Mouse (Mus musculus): Measurements from ENCODE around the gene Sema5b. TPM values are rescaled to one million over a fixed set of nuclear protein-coding genes. Genes with fewer than 3 reads are reported as not detected.

Sema5b gene
- total RNA-seq, 4 experiments from 2014 or later: 10.6 to 18.1 (median 14.0) TPM

DNA sequence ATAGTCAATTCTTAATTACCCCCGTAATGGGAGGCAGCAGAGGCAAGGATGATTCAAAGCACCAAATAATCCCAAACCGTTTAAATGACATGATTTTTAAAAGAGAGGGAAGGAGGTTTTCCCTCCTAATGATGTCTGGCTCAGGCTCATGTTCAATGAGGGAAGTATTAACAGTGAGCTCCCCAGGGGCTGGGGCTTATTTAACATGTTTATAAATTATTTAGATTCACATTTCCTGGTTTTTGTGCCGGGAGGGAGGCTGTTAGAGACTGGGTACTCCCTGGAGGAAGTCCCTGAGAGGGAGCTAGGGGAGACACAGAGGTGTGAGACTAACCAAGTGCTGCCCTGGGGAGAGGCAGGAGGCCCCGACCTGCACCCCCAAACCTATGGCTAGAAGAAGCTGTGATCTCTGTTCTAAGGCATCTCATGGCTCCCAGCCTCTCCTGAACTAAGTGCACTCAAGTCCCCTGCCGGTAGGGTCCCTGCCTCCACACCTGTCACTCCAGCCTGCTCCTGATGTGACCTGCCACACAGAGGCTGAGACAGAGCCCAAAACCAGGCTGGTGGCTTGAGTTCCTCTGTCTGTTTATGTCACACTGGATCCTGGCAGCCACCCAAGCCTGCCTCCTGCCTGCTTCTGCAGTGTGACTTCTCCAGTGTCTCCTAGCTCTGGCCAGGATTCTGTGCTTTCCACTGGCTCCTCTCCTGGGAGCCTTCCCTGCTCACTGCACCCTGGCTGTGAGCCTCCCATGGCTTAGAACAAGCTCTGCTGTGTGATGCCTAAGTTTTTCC, 51.5 kb downstream of the Sema5b start:
- no peak for DNase-seq (ENCODE audit: low spot score in 2 of 2)

DNA sequence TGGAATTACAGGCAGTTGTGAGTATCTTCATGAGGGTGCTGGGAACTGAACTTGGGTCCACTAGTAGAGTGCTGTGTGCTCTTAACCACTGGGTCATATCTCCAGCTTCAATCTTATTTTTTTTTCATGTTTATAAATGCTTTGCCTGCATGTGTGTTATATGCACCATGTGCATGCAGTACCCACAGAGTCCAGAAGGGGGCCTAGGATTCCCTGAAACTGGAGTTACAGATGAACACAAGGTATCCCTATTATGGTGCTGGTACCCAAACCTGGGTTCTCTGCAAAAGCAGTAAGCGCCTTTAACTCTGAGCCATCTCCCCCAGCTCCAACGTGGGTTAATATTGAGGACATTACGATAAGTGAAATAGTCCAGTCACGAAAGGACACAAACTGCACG, 52.5 kb downstream of the Sema5b start:
- no peak for DNase-seq (ENCODE audit: low spot score in 2 of 2)

DNA sequence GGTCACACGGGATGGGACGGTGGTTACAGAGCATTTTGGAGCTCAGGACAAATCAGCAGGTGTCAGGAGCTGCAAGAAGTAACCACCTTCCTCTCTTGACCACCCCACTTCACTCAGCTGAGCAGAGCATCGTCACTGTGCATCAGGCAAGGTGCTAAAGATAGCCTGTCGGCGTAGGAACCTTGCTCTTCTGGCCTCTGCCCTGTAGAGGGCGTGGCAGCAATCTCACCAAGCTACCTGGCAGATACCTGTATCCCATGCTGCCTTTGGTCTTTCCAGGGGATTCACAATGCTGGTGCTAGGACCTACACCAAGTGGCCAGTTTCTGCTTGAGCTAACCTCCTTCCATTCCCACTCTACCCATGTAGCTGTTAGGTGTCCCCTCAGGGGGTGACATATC, 55.3 kb downstream of the Sema5b start:
- DNase-seq (ENCODE audit: low spot score in 2 of 2): no peak

DNA sequence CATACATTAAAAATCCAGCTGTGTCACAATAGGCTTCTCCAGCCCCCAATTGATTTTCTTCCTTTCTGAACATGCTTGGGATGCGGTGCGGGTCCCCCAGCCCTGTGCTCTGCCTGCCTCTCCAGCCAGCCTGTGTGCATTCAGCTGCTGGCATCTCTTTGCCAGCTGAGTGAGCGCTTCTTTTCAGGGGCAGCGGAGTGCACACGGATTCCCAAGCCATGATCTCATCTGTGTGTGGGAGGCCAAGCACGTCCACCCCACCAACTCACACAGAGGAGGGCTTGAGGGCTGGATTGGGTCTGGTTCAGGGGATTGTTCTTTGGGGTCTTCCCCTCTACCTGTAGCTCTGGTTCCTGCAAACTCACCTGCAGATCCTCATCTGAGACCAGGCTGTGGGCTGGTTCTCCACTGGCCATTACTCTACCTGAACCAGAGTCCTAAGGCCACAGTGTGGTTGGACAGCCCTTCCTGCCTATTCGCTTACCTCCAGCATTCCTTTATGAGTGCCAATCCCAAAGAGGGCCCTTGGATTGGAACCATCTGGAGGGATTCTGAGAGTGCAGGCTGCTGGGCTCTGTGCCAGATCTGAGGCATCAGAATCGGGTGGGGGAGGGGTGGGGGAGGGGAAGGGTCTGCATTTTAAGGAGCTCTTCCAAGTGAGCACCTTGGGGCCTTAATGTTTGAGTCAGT, 55.9 kb downstream of the Sema5b start:
- no peak for DNase-seq (ENCODE audit: low spot score in 2 of 2)

DNA sequence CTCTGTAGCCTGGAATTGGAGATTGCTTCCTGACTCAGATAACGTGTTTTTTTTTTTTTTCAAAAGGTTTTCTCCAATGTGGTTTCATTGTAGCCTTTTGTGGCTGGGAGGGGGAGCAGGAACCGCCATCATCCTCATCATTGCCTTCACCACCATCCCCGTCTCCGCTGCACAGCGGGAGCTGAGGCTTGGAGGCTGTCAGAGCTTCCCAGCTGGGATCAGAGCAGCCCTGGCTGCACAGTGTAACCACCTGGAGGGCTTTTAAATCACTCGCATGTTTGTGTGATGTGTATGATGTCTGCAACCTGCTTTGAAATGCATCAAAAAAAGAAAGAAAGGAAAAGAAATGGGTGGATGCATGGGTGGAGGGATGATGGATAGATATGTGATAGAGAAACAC, 57.0 kb downstream of the Sema5b start:
- no peak for DNase-seq (ENCODE audit: low spot score in 2 of 2)

DNA sequence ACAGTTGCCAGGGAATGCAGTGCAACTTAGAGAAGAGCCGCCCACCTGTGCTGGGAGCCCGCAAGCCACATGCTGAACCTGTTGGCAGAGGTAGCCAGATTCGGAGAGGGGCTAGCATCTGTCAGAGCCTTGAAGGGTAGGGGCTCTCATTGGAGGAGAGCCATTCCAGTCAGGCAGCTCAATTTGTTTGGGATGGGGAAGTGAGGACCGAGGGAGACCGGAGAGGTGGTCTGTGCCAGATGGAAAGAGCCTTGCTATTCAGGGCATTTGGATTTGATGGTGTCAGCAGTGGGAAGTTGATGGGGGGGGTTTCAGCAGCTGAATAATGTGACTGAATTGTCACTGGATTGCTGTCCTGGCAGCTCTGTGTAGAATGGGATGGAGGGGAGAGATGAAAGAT, 57.9 kb downstream of the Sema5b start:
- DNase-seq (ENCODE audit: low spot score in 2 of 2): no peak

DNA sequence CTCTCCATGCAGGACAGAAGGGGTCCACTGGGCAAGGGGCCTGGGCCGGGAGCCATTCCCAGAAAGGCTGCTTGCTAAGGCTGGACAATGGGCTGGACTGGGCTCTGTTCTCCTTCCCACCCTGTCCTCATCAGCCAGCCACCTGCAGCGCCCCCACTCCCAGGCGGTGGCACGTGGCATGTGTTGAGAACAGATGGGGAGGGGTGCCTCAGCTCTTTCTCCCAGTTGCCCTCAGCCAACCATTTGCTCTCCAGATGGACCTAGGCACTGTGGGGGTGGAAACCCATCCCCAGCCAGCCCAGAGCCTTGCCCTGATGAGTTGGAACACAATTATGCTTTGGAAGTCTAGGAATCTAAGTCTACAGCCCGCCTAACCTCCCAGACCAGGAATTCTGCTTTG, 59.3 kb downstream of the Sema5b start:
- DNase-seq (ENCODE audit: low spot score in 2 of 2): no peak

DNA sequence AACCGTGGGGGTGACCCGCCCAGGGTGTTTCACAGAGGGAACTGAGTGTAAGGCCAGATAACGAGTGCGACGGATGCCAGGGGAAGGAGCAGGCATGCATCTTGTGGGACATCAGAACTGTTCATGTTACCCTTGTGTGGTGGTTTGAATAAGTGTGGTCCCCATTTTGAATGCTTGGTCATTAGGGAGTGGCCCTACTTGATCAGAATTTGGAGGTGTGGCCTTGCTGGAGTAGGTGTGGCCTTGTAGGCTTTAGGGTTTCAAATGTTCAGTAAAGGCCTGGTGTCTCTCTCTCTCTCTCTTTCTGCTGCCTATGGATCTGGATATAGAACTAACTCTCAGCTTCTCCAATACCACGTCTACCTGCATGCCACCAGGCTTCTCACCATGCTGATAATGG, 60.5 kb downstream of the Sema5b start:
- DNase-seq (ENCODE audit: low spot score in 2 of 2): no peak

DNA sequence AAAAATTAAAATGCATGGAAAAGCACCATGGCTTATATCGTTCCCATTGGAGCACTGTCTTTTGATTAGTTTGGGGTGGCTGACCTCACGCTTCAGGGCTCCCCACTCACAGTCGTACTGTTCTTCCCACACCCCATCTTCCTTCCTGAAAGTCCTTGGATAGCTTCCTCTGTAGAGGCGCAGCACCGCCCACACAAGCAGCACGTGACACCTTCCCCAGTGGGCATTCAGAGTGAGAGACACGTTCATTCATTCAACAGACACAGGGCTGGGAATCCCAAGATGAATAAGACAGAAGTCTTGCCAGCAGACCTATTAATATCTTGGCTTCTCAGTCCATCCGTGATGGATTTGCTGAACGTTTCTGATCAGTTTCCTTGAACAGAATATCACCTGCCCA, 61.6 kb downstream of the Sema5b start:
- DNase-seq (ENCODE audit: low spot score in 2 of 2): no peak

DNA sequence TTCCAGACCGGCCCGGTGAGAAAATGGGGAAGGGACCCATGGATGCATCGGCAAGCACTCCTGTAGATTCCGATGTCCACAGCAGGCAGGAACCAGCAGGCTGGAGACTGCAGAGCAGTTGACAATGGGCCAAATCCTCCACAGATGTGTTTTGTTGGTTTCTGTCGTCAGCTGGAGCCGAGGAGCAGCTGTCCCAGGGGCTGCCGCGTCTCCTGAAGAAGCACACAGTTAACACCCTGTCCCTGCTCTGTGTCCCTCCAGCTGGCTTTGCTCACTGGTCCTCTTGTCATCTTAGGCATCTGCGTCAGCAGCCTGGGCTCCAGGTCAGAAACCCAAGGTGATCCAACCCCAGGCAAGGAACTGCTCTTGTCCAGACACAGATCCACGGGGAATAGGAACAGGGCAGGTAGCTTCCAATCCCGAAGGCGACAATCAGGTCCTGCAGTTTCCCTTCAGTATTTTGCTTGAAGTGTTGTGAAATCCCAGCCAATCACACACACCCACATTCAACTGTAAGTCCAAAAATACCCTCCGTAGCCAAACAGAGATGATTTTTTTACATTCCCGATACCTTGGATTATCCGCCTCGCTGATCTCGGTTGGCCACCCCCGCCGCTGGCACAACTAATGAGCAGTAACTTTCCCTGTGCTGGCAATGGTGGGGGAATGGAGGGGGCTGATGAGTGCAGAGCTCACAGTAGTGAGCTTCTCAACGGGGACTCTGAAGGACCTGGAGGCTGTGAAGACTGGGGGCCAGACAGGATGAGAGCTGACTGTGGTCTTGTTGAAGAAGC, 63.0 kb downstream of the Sema5b start:
- peak in 1 of 2 experiments; percentile 26 for DNase-seq (ENCODE audit: low spot score in 2 of 2)

DNA sequence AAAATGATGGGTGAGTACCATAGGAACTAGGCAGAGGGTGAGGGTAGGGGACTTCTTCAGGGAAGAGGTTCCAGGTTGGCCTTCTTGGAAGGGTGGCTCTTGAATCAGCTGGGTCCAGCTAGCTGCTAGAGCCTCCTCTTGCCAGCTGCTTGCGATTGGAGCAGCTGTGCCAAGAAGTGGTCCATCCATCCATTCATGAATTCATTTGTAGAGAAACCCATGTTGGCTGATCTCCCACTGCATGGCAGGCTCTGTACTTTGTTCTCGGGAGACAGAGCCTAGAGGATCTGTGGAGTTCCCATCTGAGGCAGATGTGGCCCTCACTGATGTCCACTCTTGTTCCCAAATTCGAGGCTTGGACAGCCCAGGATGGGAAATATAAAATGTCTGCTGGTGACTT, 66.3 kb downstream of the Sema5b start:
- no peak for DNase-seq (ENCODE audit: low spot score in 2 of 2)

DNA sequence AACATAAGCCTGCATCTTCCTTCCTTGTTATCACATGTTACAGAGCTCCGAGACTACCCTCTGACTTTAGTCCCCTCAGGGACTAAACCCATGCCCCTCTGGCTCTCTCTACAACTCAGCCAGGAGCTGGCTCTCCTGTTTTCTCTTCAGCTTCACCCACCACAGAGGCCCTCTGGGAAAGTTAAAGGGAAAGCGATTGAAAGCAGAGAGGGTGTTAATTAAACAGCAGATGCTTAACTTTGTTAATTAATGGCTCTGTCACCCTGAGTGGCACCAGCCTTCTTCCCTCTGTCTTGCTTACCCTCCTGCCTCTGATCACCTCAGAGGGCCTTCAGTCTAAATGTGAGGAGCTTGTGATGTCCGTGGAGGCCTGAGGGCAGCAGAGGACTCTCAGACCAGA, 67.3 kb downstream of the Sema5b start:
- no peak for DNase-seq (ENCODE audit: low spot score in 2 of 2)

DNA sequence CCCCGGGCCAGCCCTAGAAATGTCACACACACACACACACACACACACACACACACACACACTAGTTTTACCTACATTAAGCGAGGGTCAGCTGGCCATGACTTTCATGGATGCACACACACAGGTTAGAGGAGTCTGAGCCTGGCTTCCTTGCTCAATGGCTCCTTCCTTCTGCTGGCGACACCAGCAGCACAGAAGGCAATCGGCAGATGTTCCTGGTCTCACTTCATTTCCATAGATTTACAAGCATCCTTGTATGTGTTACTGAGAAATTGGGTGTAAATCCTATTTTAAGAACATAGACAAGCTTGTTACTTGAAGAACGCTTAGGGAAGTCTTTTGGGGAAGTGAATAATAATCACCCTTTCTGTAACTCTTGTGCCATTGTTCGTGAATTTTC, 68.6 kb downstream of the Sema5b start:
- DNase-seq (ENCODE audit: low spot score in 2 of 2): no peak

DNA sequence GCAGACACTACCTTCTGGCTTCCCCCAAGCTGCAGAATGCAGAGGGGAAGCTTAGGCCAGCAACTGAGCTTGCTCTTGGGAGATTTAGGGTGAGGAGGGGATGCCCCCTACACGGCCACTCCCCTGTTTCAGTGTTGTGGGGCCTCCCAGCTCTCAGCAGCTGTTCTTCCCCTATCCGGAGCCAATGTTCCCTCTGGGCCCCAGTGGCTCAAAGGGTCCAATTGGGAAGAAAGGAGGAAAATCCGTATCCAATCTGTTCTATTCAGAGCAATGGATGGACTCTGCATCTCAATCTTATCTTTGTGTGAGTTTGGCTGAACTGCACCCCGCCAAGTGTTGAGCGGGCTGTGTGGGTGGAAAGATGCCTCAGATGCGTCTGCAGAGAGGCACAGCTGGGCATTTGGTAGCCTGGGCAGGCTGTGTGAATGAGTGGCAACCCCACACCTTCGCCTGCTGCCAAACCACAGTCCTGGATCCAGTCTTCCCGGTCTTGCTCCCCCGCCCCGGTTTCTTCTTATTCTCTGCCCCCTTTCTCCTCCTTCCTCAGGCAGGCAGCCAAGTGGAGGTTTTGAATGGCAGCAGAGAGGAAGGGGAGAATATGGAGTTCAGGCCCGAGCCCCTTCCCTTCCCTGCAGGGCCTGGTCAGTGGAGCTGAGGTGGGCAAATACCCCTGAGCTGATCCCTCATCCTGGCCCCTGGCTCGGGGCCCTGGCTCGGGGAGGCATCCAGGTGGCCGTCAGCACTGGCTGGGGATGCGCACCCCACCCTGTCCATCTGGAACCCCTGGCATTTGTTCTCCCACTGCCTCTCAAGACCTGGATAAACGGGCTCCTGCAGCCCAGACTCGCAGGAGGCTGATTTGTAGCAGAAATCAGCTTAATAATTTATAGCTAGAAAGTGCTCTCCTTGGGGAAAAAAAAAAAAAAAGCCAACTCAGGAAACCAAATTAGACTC, 73.2 kb downstream of the Sema5b start:
- peak in 1 of 2 experiments; percentile 27 for DNase-seq (ENCODE audit: low spot score in 2 of 2)

DNA sequence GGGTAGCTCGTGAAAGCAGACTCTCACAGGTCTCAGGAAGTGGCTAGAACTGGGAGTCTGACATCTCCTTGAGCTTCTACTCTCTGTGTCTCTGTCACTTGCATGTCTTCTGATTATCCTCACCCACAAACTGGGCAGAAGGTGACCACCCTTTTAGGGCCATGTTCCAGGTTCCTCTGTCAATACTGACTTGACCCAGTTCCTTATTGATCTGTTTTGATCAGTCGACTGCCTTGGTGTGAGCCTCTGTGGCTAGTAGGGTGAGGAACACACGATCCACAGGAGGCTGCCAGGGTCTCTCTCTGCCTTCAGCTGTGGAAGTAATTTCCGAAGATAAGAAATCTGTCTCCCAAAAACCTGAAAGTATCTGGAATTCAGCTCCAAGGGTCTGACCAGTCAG, 76.8 kb downstream of the Sema5b start:
- no peak for DNase-seq (ENCODE audit: low spot score in 2 of 2)

DNA sequence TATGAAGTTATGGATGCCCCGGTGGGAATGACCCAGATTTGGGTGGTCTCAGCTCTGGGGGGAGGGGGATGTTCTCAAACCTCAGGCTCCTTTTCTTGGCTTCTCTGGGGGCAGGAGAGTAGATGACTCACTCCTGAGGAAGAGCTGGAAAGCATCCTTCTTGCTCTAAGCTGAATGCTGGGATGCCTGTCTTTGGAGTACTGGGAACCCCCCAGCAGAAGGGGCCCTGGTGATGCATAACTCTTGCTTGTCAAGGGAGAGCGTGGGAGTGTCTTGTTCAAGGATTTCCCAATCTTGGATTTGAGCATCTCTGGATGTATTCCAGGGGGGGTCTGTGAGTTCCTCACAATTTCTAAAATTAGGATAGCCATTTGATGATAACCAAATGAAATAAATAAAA, 82.1 kb downstream of the Sema5b start:
- DNase-seq (ENCODE audit: low spot score in 2 of 2): no peak

DNA sequence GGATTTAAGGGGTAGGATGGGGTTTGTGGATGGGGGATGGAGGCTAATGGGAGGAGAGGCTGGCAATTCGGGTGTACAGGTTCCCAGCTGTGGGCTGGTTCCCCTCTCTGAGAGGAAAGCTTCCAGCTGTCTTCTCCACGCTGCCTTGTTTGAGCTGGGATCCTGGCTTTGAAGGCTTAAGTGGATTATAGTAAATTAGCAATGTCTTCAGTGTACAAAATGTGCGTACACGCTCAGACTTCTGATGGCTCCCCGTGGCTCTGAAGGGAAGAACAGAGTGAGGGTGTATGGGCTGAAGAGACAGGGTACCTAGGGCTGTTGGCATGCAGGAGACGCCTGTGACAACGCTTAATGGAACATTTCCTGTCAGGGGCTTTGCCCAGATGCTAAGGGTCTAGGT, 83.0 kb downstream of the Sema5b start:
- no peak for DNase-seq (ENCODE audit: low spot score in 2 of 2)

DNA sequence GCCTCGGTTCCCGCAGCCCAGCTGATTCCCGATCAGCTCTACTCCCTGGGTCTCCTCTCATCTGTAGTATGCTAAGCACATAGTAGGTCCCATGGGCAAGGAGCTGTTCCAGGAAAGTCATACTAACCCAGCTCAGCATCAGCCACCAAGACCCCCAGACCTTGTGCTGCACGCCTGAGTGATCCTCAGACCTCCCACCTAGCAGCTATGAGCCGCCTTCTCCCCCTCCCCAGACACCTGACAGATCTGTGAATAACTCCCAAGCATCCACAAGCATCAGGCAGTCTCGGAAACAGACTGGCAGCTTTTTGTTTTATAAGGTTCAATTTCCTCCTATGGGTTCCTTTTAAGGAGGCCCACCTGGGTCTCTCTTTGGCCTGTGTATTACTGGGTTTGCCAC, 83.9 kb downstream of the Sema5b start:
- no peak for DNase-seq (ENCODE audit: low spot score in 2 of 2)

DNA sequence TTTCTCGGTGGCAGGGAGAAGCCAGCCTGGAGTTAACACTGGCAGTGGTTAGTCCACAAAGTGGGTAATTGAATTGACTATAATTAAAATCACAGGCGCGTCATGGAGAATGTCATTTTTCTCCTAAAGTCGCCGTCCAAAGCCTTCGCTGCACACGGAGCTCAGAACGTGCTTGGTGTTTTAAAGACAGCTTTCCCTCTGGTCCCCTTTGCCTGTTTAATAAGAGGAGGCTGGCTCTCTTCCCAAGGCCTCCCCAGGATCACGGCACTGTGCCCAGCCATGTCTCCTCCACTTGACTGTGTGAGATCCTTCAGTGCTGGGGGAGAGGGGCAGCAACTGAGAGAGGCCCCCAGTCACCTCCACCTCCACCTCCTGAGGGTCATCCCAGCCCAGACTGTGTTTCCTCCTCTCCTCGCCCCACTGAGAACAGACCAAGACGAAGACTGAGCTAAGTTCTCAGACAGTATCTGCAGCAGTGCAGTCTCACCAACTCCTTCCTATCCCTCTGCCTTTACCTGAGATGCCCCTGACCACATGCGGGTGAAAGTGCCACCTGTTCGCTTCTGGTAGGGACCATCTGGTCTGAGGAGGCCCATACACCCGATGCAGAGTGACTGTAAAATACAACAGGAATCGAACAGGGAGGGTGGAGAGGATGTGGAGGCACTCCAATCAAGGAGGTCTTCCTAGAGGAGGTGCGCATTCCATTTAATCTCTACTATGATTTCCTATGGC, 84.5 kb downstream of the Sema5b start:
- peak; percentile 22 to 38 for DNase-seq (ENCODE audit: low spot score in 2 of 2)

DNA sequence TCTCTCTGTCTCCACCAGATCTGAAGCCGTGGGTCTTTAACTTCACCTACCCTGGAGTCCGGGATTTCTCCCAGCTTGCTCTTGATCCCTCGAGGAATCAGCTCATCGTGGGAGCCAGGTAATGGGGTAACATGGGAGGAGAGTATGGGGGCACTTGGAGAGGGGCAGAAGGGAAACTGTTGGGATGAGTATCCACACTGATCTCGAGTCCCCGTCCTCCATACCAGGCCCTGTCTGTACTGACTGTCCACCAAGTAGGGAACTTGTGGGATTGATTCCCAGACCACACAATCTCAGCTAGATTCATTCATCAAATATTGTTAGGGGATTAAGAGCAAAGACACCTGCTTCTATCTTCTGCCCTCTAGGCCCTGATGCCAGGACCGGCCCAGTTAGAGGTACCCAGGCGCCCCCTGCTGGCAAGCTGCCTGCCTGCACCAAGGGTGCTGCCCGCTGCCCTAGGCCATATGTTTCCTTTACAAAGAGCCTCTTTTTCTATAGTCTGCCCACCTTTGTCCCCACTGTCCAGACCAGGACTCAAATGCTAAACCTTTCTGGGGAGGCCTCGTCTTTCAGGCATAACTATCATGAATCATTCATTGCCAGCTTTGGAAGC, 87.2 kb downstream of the Sema5b start:
- DNase-seq (ENCODE audit: low spot score in 2 of 2): peak in 1 of 2 experiments; percentile 74
